Mouse (Mus musculus) liver, embryonic 16.5 days (tissue): ENCODE measurements around the gene Gm5415. TPM values are rescaled to one million over a fixed set of nuclear protein-coding genes. Genes with fewer than 3 reads are reported as not detected.
"Not testable (repeated sequence)": the region's sequence is repeated elsewhere in the genome, so short reads cannot be mapped to it uniquely, and the experiment has no call there.

Experiments used
- ATAC-seq: fragments of 200-750 bp; cut with Nextera tagmentation; 2 replicates; pipeline ENCODE4 v1.8.0; 2017; ENCODE audit warnings: low read depth, mild to moderate bottlenecking, moderate number of reproducible peaks, moderate library complexity
- H3K27ac ChIP-seq: fragments of 300-500 bp; sonication (generic); 2 replicates; pipeline ENCODE4 v1.5.1; 2014; ENCODE audit warnings: mild to moderate bottlenecking, low read length
- H3K27me3 ChIP-seq: fragments of 300-500 bp; sonication (generic); 2 replicates; pipeline ENCODE4 v1.6.1; 2014; ENCODE audit warnings: low read depth, low read length, mixed read lengths; ENCODE audit not compliant: control insufficient read depth, insufficient read depth
- H3K36me3 ChIP-seq: fragments of 300-500 bp; sonication (generic); 2 replicates; pipeline ENCODE4 v1.6.1; 2014; ENCODE audit warnings: mild to moderate bottlenecking; ENCODE audit not compliant: control insufficient read depth, insufficient read depth
- H3K4me1 ChIP-seq: fragments of 300-500 bp; sonication (generic); 2 replicates; pipeline ENCODE4 v1.6.1; 2014; ENCODE audit warnings: low read depth, low read length, mixed read lengths; ENCODE audit not compliant: control insufficient read depth
- H3K4me2 ChIP-seq: fragments of 300-500 bp; sonication (generic); 2 replicates; pipeline ENCODE4 v1.6.1; 2014; ENCODE audit warnings: low read depth, low read length, mixed read lengths
- H3K4me3 ChIP-seq: fragments of 300-500 bp; sonication (generic); 2 replicates; pipeline ENCODE4 v1.5.1; 2014; ENCODE audit warnings: low read depth, mild to moderate bottlenecking, low read length
- H3K9ac ChIP-seq: fragments of 300-500 bp; sonication (generic); 2 replicates; pipeline ENCODE4 v1.6.1; 2014; ENCODE audit warnings: low read depth, low read length
- H3K9me3 ChIP-seq: fragments of 300-500 bp; sonication (generic); replicated peaks from 2 replicates; pipeline ENCODE4 v1.6.1; 2016; ENCODE audit warnings: low read length; ENCODE audit not compliant: control insufficient read depth
- WGBS: fragments of 180-500 bp; shearing (Covaris S2); extraction: QIAGEN DNeasy Blood & Tissue Kit; methylation state at CpG from one replicate; pipeline ENCODE4 v1.1.7; 2014; ENCODE audit not compliant: insufficient replicate concordance; 5-methylcytosine and 5-hydroxymethylcytosine counted together
- polyA plus RNA-seq: library from polyadenylated mRNA; unstranded; fragments of >200 nt; fragmentation: Nextera tagmentation; extraction: Ambion mirVana; gene quantifications from 2 replicates; pipeline ENCODE4 v1.2.1, GENCODE M21; 2015

Gm5415 gene
- not detected in 2 replicates for polyA plus RNA-seq

- not testable (repeated sequence) for H3K4me3 ChIP-seq, H3K9me3 ChIP-seq, H3K27ac ChIP-seq, H3K4me1 ChIP-seq, H3K36me3 ChIP-seq, ATAC-seq, H3K4me2 ChIP-seq, H3K27me3 ChIP-seq, H3K9ac ChIP-seq
- WGBS, result 39% methylated on average over 2 of the region's 7 CpGs
Observed at GRCm38 (mm10) chr1:32547194-32547593, at the start of gene Gm5415. TSS of gene Gm5415 (minus strand) at chr1:32547294.

GRCm38 (mm10) chr1:32568901-32569300, 21.8 kb upstream of the Gm5415 start:
- 59% methylated on average over 2 of the region's 2 CpGs for WGBS
- Histone ChIP-seq H3K9me3 (no peaks in the 10 kb centered on the region), H3K4me3 (no peak overlapping the region), H3K4me2 (no peak overlapping the region), H3K4me1 (no peaks in the 10 kb centered on the region), H3K27ac (no peak overlapping the region), H3K36me3 (no peaks in the 10 kb centered on the region), H3K9ac (no peak overlapping the region), H3K27me3 (no peaks in the 10 kb centered on the region)
- no peak for ATAC-seq

GRCm38 (mm10) chr1:32553925-32554324, 6.8 kb upstream of the Gm5415 start:
- no peak overlapping the region for H3K9ac ChIP-seq
- H3K9me3 ChIP-seq, result no peaks in the 10 kb centered on the region
- no peaks in the 10 kb centered on the region for H3K27me3 ChIP-seq
- no peak for ATAC-seq
- H3K4me1 ChIP-seq, result no peaks in the 10 kb centered on the region
- 47% methylated on average over 4 of the region's 4 CpGs for WGBS
- H3K4me2 ChIP-seq, result no peak overlapping the region
- H3K4me3 ChIP-seq, result no peak overlapping the region
- H3K36me3 ChIP-seq, result no peaks in the 10 kb centered on the region
- H3K27ac ChIP-seq, result no peak overlapping the region

GRCm38 (mm10) chr1:32553459-32553858, 6.4 kb upstream of the Gm5415 start:
- ATAC-seq, result no peak
- no peaks in the 10 kb centered on the region for H3K4me1 ChIP-seq
- no peak overlapping the region for H3K4me2 ChIP-seq
- H3K4me3 ChIP-seq, result no peak overlapping the region
- H3K9ac ChIP-seq, result no peak overlapping the region
- 71% methylated on average over 3 of the region's 3 CpGs for whole genome bisulfite sequencing
- no peak overlapping the region for H3K27ac ChIP-seq
- H3K27me3 ChIP-seq, result no peaks in the 10 kb centered on the region
- H3K9me3 ChIP-seq, result no peaks in the 10 kb centered on the region
- no peaks in the 10 kb centered on the region for H3K36me3 ChIP-seq

GRCm38 (mm10) chr1:32503381-32503780, 43.7 kb downstream of the Gm5415 start:
- H3K27me3 ChIP-seq, result no peaks in the 10 kb centered on the region
- H3K4me3 ChIP-seq, result no peak overlapping the region
- H3K36me3 ChIP-seq, result no peaks in the 10 kb centered on the region
- H3K9ac ChIP-seq, result no peak overlapping the region
- WGBS, result 78% methylated on average over 6 of the region's 6 CpGs
- H3K9me3 ChIP-seq, result no peaks in the 10 kb centered on the region
- H3K4me2 ChIP-seq, result no peak overlapping the region
- no peak overlapping the region for H3K27ac ChIP-seq
- no peaks in the 10 kb centered on the region for H3K4me1 ChIP-seq
- no peak for ATAC-seq
